Mouse (Mus musculus) lung, postnatal 0 days (tissue): ENCODE results near the gene Ubl7. TPM values are rescaled to one million over a fixed set of nuclear protein-coding genes. Genes with fewer than 3 reads are reported as not detected.

Experiments used
- ATAC-seq: fragments of 200-750 bp; cut with Nextera tagmentation; 2 replicates; pipeline ENCODE4 v1.8.0; 2017; ENCODE audit warnings: moderate library complexity
- DNase-seq: peaks from one replicate; pipeline ENCODE4 v3.0.0-alpha.2; 2016; ENCODE audit warnings: low spot score
- H3K27ac ChIP-seq: fragments of 300-500 bp; sonication (generic); 2 replicates; pipeline ENCODE4 v1.5.1; 2014; ENCODE audit warnings: antibody characterized with exemption, mild to moderate bottlenecking, low read length, mixed read lengths
- H3K27me3 ChIP-seq: fragments of 300-500 bp; sonication (generic); replicated peaks from 2 replicates; pipeline ENCODE4 v1.6.1; 2014; ENCODE audit warnings: low read length, mixed read lengths; ENCODE audit not compliant: insufficient read depth
- H3K36me3 ChIP-seq: fragments of 300-500 bp; sonication (generic); 2 replicates; pipeline ENCODE4 v1.6.1; 2014; ENCODE audit warnings: low read length, mixed read lengths; ENCODE audit not compliant: insufficient read depth
- H3K4me1 ChIP-seq: fragments of 300-500 bp; sonication (generic); 2 replicates; pipeline ENCODE4 v1.6.1; 2014; ENCODE audit warnings: antibody characterized with exemption, low read depth, low read length, mixed read lengths; ENCODE audit not compliant: insufficient read depth
- H3K4me2 ChIP-seq: fragments of 300-500 bp; sonication (generic); replicated peaks from 2 replicates; pipeline ENCODE4 v1.6.1; 2014; ENCODE audit warnings: low read depth, mild to moderate bottlenecking, low read length, moderate library complexity, mixed read lengths
- H3K4me3 ChIP-seq: fragments of 300-500 bp; sonication (generic); 2 replicates; pipeline ENCODE4 v1.5.1; 2014; ENCODE audit warnings: low read depth, low read length
- H3K9ac ChIP-seq: fragments of 300-500 bp; sonication (generic); replicated peaks from 2 replicates; pipeline ENCODE4 v1.6.1; 2014; ENCODE audit warnings: low read depth, mild to moderate bottlenecking
- H3K9me3 ChIP-seq: fragments of 300-500 bp; sonication (generic); 2 replicates; pipeline ENCODE4 v1.6.1; 2016; ENCODE audit warnings: low read length, mixed read lengths
- CTCF ChIP-seq: IDR thresholded peaks from 2 replicates; pipeline ENCODE4 v1.5.1; 2016; ENCODE audit warnings: antibody characterized with exemption, mild to moderate bottlenecking
- EP300 ChIP-seq: IDR thresholded peaks from 2 replicates; pipeline ENCODE4 v1.6.1; 2016; ENCODE audit warnings: antibody characterized with exemption, mild to moderate bottlenecking, control low read depth
- WGBS: fragments of 180-500 bp; shearing (Covaris S2); extraction: QIAGEN DNeasy Blood & Tissue Kit; methylation state at CpG from one replicate; pipeline ENCODE4 v1.1.7; 2014; 5-methylcytosine and 5-hydroxymethylcytosine counted together
- polyA plus RNA-seq: library from polyadenylated mRNA; unstranded; fragments of >200 nt; fragmentation: Nextera tagmentation; extraction: Ambion mirVana; gene quantifications from 2 replicates; pipeline ENCODE4 v1.2.1, GENCODE M21; 2015

Gene Ubl7
- polyA plus RNA-seq, 1 experiment from 2014 or later = 120 TPM

DNA sequence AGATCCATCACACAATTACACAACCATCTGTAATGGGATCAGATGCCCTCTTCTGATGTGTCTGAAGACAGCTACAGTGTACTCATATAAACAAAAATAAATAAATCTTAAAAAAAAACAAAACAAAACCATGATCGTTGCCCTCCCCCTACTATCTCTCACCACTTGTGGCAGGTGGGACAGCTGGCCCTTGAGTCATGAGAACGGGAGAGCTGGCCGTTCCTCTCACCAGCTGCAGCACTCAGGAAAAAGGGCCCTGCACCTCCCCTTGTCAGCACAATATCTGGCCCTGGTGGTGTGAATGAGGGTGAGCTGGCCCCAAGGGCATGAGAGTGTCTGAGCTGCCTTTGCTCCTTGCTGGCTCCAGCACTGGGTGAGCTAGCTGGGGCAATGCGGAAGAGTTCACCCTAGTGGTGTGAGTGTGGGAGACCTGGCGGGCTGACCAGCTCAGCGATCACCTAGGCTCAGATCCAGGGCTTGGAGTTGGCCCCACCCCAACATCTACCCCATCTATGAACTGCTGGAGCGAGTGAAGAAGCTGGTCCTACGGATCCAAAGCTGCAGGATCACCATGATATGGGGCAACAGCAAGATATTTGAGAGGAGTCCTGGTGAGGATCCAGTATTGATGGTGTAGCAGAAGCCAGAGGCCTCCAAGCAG lies 7.1 kb upstream of the Ubl7 start:
- Histone ChIP-seq H3K4me1 (no peaks in the 10 kb centered on the region), H3K9ac (no peak overlapping the region), H3K27ac (no peak overlapping the region), H3K36me3 (no peaks in the 10 kb centered on the region), H3K4me2 (no peak overlapping the region), H3K27me3 (no peaks in the 10 kb centered on the region), H3K9me3 (no peaks in the 10 kb centered on the region), H3K4me3 (no peak overlapping the region)
- ATAC-seq = no peak
- TF ChIP-seq EP300 (no peak), CTCF (no peak)
- DNase-seq = no peak
- WGBS = 55% methylated on average over 8 of the region's 8 CpGs

DNA sequence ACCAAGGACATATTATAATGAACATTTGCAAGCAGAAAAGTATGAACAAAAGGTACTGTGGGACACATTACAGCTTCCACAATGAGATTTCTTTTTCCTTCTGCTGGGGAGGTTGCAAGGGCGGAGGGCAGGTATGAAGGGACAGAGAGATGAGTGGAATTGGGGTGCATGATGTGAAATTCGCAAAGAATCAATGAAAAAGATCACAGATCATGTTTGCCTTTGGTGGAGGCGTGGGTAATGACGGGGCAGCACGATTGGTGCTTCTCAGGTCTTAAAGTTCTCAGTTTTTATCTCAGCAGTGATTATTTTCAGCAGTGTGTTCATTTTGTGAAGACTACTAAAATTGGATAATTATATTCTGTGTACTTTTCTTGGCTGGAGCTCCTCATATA lies 6.5 kb upstream of the Ubl7 start:
- no peak overlapping the region for H3K4me2 ChIP-seq
- no peak overlapping the region for H3K27ac ChIP-seq
- H3K36me3 ChIP-seq = no peaks in the 10 kb centered on the region
- DNase-seq = no peak
- H3K9ac ChIP-seq = no peak overlapping the region
- no peaks in the 10 kb centered on the region for H3K27me3 ChIP-seq
- TF ChIP-seq CTCF = no peak
- no peak for TF ChIP-seq EP300
- H3K4me3 ChIP-seq = no peak overlapping the region
- WGBS = 84% methylated on average over 5 of the region's 5 CpGs
- no peaks in the 10 kb centered on the region for H3K9me3 ChIP-seq
- no peaks in the 10 kb centered on the region for H3K4me1 ChIP-seq
- no peak for ATAC-seq

DNA sequence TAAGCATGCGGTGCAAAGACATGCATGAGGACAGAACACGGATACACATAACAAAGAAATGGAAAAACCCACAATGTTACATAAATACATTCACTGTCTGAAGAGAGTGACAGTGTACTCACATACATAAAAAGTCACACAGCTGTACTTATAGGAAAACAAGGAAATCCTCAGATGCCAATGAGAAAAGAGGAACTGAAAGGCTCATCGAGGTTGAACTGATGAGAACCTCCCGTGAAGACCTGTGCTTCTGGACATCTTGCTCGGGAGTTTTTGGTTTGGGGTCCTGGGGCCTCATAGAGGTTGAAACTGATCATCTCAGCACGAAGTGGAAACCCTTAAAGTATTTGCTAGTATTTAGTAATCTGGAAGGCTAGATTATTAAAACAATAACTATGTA lies 3.6 kb upstream of the Ubl7 start:
- WGBS = 67% methylated on average over 6 of the region's 6 CpGs
- Histone ChIP-seq H3K4me3 (no peak overlapping the region), H3K4me1 (peaks cover 11% of the 10 kb centered on the region), H3K9me3 (no peaks in the 10 kb centered on the region), H3K4me2 (no peak overlapping the region), H3K27ac (no peak overlapping the region), H3K36me3 (no peaks in the 10 kb centered on the region), H3K27me3 (no peaks in the 10 kb centered on the region), H3K9ac (no peak overlapping the region)
- no peak for ATAC-seq
- TF ChIP-seq CTCF (no peak), EP300 (no peak)
- DNase-seq = no peak

DNA sequence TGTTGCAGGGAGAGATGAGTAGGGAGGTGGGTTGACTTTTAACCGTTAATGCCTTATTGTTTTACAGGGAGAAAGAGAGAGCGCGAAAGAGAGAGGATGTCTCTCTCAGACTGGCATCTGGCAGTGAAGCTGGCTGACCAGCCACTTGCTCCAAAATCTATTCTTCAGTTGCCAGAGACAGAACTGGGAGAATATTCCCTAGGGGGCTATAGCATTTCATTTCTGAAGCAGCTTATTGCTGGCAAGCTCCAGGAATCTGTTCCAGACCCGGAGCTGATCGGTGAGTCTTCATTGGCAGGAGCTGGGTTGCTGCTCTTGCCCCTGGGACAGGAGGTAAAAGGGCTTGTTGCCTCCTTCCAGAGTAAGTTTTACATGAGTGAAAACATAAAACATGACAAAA lies 1.8 kb downstream of the Ubl7 start:
- Histone ChIP-seq H3K4me3 (no peak overlapping the region), H3K27me3 (no peaks in the 10 kb centered on the region), H3K4me2 (no peak overlapping the region), H3K9me3 (no peaks in the 10 kb centered on the region), H3K27ac (no peak overlapping the region), H3K36me3 (peaks cover 6% of the 10 kb centered on the region; the same call in 1 of the 2 replicates), H3K9ac (no peak overlapping the region), H3K4me1 (peaks cover 11% of the 10 kb centered on the region)
- ATAC-seq (no peak), DNase-seq (no peak)
- 87% methylated on average over 5 of the region's 5 CpGs for WGBS
- no peak for TF ChIP-seq EP300
- no peak for TF ChIP-seq CTCF

GRCm38 (mm10) chr9:57921491-57922060 lies 10.8 kb downstream of the Ubl7 start:
- ATAC-seq = no peak
- Histone ChIP-seq H3K36me3 (peaks cover 37% of the 10 kb centered on the region; the same call in 1 of the 2 replicates), H3K4me3 (no peak overlapping the region), H3K9me3 (no peaks in the 10 kb centered on the region), H3K27me3 (no peaks in the 10 kb centered on the region), H3K4me2 (no peak overlapping the region), H3K4me1 (no peaks in the 10 kb centered on the region), H3K9ac (no peak overlapping the region), H3K27ac (no peak overlapping the region)
- TF ChIP-seq CTCF = no peak
- no peak for TF ChIP-seq EP300
- no peak for DNase-seq
- WGBS = 89% methylated on average over 9 of the region's 9 CpGs

DNA sequence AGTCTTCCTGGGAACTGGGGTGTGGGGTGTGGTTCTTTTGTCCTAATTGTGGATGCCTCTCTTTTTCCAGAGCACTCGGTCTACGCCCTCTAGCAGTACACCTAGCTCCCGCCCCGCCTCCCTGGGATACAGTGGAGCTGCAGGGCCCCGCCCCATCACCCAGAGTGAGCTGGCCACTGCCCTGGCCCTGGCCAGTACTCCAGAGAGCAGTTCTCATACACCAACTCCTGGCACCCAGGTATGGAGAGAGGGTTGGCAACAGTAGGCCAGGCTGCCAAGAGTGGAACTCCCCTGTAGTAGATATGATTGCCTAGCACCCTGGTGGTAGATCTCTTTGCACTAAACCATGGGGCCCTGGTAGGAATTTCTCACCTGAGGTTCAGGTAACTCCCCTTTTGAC lies 11.6 kb downstream of the Ubl7 start:
- Histone ChIP-seq H3K36me3 (peaks cover 40% of the 10 kb centered on the region; the same call in 1 of the 2 replicates), H3K27ac (no peak overlapping the region), H3K4me3 (no peak overlapping the region), H3K9me3 (no peaks in the 10 kb centered on the region), H3K4me1 (no peaks in the 10 kb centered on the region), H3K9ac (no peak overlapping the region), H3K4me2 (no peak overlapping the region), H3K27me3 (no peaks in the 10 kb centered on the region)
- 98% methylated on average over 5 of the region's 5 CpGs for WGBS
- no peak for ATAC-seq
- TF ChIP-seq EP300 (no peak), CTCF (no peak)
- no peak for DNase-seq
